Mouse (Mus musculus) left cerebral cortex, adult 2 months (tissue): ENCODE data around the gene Prkcb. TPM values are rescaled to one million over a fixed set of nuclear protein-coding genes. Genes with fewer than 3 reads are reported as not detected.

Source experiments
- DNase-seq, 2 experiments: peaks; one replicate each; pipeline ENCODE4 v3.0.0; 2021 to 2022; ENCODE audit warnings: low spot score in 2 of 2, mixed read lengths in 1 of 2; ENCODE audit errors: extremely low spot score in 1 of 2
- H3K27ac ChIP-seq: fragments of 200-600 bp; 2 replicates; pipeline ENCODE4 v1.8.1; 2022
- H3K4me3 ChIP-seq: fragments of 200-600 bp; 2 replicates; pipeline ENCODE4 v1.8.1; 2022
- CTCF ChIP-seq: fragments of 200-600 bp; IDR thresholded peaks from 2 replicates; pipeline ENCODE4 v1.8.1; 2022; ENCODE audit warnings: antibody characterized with exemption, mild to moderate bottlenecking, moderate library complexity
- intact Hi-C: fragments of 180-260 bp; cut with DNase I; formaldehyde crosslinking; loops from one replicate; pipeline ENCODE4 v1.15.1; 2025
- total RNA-seq, 2 experiments: library from RNA; stranded (reverse); gene quantifications; 2 replicates each; pipeline ENCODE4 v1.2.3; 2021

Gene Prkcb
- total RNA-seq, 2 experiments from 2014 or later, result 964 to 986 TPM

GRCm38 (mm10) chr7:122307241-122307640 is 18.7 kb downstream of the Prkcb start:
- no peak for DNase-seq
- no peak for TF ChIP-seq CTCF
- Histone ChIP-seq H3K27ac (no peak overlapping the region), H3K4me3 (no peak overlapping the region)
- intact Hi-C loops, result no loop called here

- intact Hi-C loops, result no loop called here
- Histone ChIP-seq H3K27ac (no peak overlapping the region), H3K4me3 (no peak overlapping the region)
- no peak for TF ChIP-seq CTCF
- no peak for DNase-seq
Measured at GRCm38 (mm10) chr7:122308661-122309060, 20.1 kb downstream of the Prkcb start.

- intact Hi-C loops, result no loop called here
- DNase-seq, result no peak
- TF ChIP-seq CTCF, result no peak
- Histone ChIP-seq H3K4me3 (no peak overlapping the region), H3K27ac (peak overlapping the region; percentile 45)
Measured at GRCm38 (mm10) chr7:122309909-122310725, 21.6 kb downstream of the Prkcb start.

DNA sequence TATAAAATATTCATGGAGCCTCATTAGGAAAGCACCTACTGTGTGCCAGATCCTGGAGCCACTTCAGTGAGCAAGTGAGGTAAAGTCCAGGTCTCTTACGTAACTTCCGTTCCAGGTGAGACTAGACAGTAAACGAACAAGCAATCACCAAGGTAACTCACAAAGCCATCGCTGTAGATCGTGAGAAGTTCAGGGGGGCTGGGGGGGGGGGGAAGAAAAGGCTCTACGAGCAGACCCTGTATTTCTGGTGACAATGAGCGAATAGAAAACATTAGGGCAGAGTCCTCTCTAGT is 22.1 kb downstream of the Prkcb start:
- no peak overlapping the region for H3K4me3 ChIP-seq
- DNase-seq, result no peak

GRCm38 (mm10) chr7:122313690-122314477 is 25.3 kb downstream of the Prkcb start:
- H3K27ac ChIP-seq, result no peak overlapping the region
- intact Hi-C loops, result no loop called here
- no peak for DNase-seq
- no peak overlapping the region for H3K4me3 ChIP-seq
- no peak for TF ChIP-seq CTCF

More for the DNA sequence above, 22.1 kb downstream of the Prkcb start:
- intact Hi-C loops, result no loop called here
- no peak for TF ChIP-seq CTCF
- peak overlapping the region; percentile 8 for H3K27ac ChIP-seq

DNA sequence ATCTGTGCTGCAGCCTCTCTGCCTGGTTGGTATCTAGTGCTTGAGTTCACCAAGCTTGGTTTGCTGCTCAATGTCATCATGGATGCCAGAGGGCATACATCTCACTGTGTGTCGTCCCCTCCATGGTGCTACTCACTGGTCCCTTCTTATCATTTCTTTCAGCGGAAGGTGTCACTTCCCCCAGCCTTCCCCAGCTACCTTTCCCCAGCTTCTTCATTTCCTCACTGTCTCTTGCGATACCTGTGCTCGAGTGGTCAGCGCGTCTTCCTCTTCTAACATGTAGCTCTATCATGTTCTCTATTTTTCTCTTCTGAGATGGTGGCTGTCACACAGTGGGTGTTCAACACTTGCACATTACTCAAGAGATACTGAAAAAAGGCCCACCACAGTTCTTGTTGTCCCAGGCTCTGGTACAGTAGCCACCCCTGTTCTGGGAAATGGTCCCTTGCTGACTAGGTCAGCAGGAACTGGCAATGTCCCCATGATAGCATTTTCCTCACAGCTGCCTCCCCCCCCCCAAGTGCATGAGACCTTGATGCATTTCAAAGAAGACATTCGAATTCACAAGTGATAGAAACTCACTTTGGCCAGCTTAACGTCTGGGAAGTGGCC is 27.3 kb downstream of the Prkcb start:
- intact Hi-C loops, result no loop called here
- Histone ChIP-seq H3K27ac (no peak overlapping the region), H3K4me3 (no peak overlapping the region)
- DNase-seq, result no peak
- TF ChIP-seq CTCF, result no peak

- DNase-seq, result no peak
- peak overlapping the region; percentile 44; the same call in 1 of the 2 replicates for H3K27ac ChIP-seq
- no peak for TF ChIP-seq CTCF
- no peak overlapping the region for H3K4me3 ChIP-seq
- intact Hi-C loops, result no loop called here
Measured at GRCm38 (mm10) chr7:122316681-122317080, 28.1 kb downstream of the Prkcb start.

- intact Hi-C loops, result no loop called here
- Histone ChIP-seq H3K27ac (no peak overlapping the region), H3K4me3 (no peak overlapping the region)
- DNase-seq, result no peak
- no peak for TF ChIP-seq CTCF
Measured at GRCm38 (mm10) chr7:122317485-122317884, 28.9 kb downstream of the Prkcb start.

GRCm38 (mm10) chr7:122319566-122319965 is 31.0 kb downstream of the Prkcb start:
- intact Hi-C loops, result no loop called here
- Histone ChIP-seq H3K4me3 (no peak overlapping the region), H3K27ac (no peak overlapping the region)
- no peak for TF ChIP-seq CTCF
- DNase-seq, result no peak

- no peak overlapping the region for H3K27ac ChIP-seq
- intact Hi-C loops, result no loop called here
- no peak overlapping the region for H3K4me3 ChIP-seq
- DNase-seq, result no peak
- TF ChIP-seq CTCF, result peak; percentile 32
Measured at GRCm38 (mm10) chr7:122320843-122321544, 32.4 kb downstream of the Prkcb start.

GRCm38 (mm10) chr7:122322038-122322690 is 33.6 kb downstream of the Prkcb start:
- no peak for DNase-seq
- no peak for TF ChIP-seq CTCF
- no peak overlapping the region for H3K4me3 ChIP-seq
- intact Hi-C loops, result no loop called here
- H3K27ac ChIP-seq, result peak overlapping the region; percentile 47; the same call in 1 of the 2 replicates
